Mouse (Mus musculus) neural tube, embryonic 14.5 days (tissue): ENCODE data around the gene 9930021J03Rik. TPM values are rescaled to one million over a fixed set of nuclear protein-coding genes. Genes with fewer than 3 reads are reported as not detected.

Experiments used
- ATAC-seq: fragments of 200-750 bp; cut with Nextera tagmentation; 2 replicates; pipeline ENCODE4 v1.8.0; 2017; ENCODE audit warnings: low read depth, mild to moderate bottlenecking, moderate TSS enrichment, moderate library complexity
- H3K27ac ChIP-seq: fragments of 300-500 bp; sonication (generic); 2 replicates; pipeline ENCODE4 v1.5.1; 2014; ENCODE audit warnings: low read depth, mild to moderate bottlenecking, control low read depth, low read length, moderate library complexity, mixed read lengths
- H3K27me3 ChIP-seq: fragments of 300-500 bp; sonication (generic); 2 replicates; pipeline ENCODE4 v1.6.1; 2014; ENCODE audit warnings: low read length; ENCODE audit not compliant: control insufficient read depth, insufficient read depth
- H3K36me3 ChIP-seq: fragments of 300-500 bp; sonication (generic); 2 replicates; pipeline ENCODE4 v1.6.1; 2014; ENCODE audit warnings: low read length, mixed read lengths; ENCODE audit not compliant: control insufficient read depth, insufficient read depth
- H3K4me1 ChIP-seq: fragments of 300-500 bp; sonication (generic); 2 replicates; pipeline ENCODE4 v1.6.1; 2014; ENCODE audit warnings: low read length; ENCODE audit not compliant: control insufficient read depth, insufficient read depth
- H3K4me2 ChIP-seq: fragments of 300-500 bp; sonication (generic); 2 replicates; pipeline ENCODE4 v1.6.1; 2014; ENCODE audit warnings: mild to moderate bottlenecking, low read depth, low read length, control low read depth
- H3K4me3 ChIP-seq: fragments of 300-500 bp; sonication (generic); 2 replicates; pipeline ENCODE4 v1.5.1; 2014; ENCODE audit warnings: low read depth, low read length, control low read depth, mixed read lengths
- H3K9ac ChIP-seq: fragments of 300-500 bp; sonication (generic); replicated peaks from 2 replicates; pipeline ENCODE4 v1.6.1; 2014; ENCODE audit warnings: low read depth, mild to moderate bottlenecking, control low read depth, low read length, mixed read lengths
- H3K9me3 ChIP-seq: fragments of 300-500 bp; sonication (generic); 2 replicates; pipeline ENCODE4 v1.6.1; 2016; ENCODE audit warnings: low read length; ENCODE audit not compliant: control insufficient read depth
- WGBS: fragments of 180-500 bp; shearing (Covaris S2); extraction: QIAGEN DNeasy Blood & Tissue Kit; methylation state at CpG from one replicate; pipeline ENCODE4 v1.1.7; 2014; 5-methylcytosine and 5-hydroxymethylcytosine counted together
- polyA plus RNA-seq: library from polyadenylated mRNA; unstranded; fragments of >200 nt; fragmentation: Nextera tagmentation; extraction: Ambion mirVana; gene quantifications from 2 replicates; pipeline ENCODE4 v1.2.1, GENCODE M21; 2014

Gene 9930021J03Rik
- polyA plus RNA-seq, 1 experiment from 2014 or later = 10.9 TPM

DNA sequence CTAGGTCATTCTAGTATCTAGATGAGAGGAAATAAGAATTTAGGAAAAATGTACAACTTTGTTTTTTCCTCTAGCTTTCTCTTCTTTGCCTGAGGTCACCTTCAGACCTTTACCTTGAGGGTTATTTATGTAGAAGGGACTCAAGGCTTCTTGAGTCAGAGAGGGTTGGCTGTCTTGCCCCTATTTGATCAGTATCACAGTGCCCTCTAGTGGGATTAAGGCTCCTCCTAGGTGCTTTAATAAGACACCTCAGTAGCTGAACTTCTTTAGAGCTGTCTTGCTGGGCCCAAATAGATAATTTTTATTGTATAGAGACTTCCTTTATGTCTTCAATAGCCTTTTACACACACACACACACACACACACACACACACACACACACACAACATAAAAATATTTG is 15.2 kb upstream of the 9930021J03Rik start:
- H3K4me1 ChIP-seq = no peaks in the 10 kb centered on the region
- no peaks in the 10 kb centered on the region for H3K27me3 ChIP-seq
- H3K27ac ChIP-seq = no peak overlapping the region
- H3K36me3 ChIP-seq = no peaks in the 10 kb centered on the region
- ATAC-seq = peak; percentile 38; the same call in 1 of the 2 replicates
- no peak overlapping the region for H3K4me3 ChIP-seq
- H3K9ac ChIP-seq = no peak overlapping the region
- no peak overlapping the region for H3K4me2 ChIP-seq
- no peaks in the 10 kb centered on the region for H3K9me3 ChIP-seq

DNA sequence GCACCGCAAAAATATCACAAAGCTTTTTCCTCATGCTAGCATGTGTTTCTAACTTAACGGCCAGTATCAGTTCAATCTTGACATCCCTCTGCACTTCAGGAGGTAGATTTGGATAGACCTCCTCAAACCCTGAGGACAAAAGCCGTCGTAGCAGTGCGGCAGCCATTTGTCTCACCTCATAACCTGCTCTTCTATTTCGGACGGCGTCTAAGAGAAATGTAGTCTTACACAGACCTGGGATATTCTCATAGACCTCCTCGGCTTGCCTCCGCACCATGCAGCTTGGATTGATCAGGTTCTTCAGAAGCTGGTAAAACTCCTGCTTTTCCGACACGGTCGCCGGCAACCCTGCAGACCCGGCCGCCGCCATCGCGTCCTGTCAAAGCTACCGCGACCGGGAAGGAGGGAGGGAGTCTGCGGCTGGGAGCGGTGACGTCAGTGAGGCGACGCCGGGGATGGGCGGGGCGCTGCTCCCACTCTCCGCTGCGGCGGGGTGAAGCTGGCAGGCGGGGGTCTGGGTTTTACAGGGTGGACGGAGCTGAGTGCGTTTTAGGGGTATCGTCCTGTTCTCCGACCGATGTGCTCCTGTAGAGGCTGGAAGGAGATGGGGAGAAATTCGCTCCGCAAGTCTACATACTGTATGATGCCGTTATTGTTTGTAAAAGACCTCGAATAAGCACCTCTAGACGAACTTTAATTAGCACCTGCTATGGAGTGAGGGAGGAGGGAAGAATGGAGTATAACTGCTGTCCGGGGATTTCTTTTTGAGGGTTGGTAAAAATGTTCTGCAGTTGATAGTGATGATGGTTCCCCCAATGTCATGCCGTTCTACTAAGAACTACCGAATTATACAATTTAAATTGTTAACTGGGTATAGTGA is 7.0 kb upstream of the 9930021J03Rik start, which contains the start of gene Ranbp6:
Gene Ranbp6, minus strand, starts transcription at position 394 of the 880 bp plus-strand sequence.
- WGBS = 1% methylated on average over 47 of the region's 47 CpGs

DNA sequence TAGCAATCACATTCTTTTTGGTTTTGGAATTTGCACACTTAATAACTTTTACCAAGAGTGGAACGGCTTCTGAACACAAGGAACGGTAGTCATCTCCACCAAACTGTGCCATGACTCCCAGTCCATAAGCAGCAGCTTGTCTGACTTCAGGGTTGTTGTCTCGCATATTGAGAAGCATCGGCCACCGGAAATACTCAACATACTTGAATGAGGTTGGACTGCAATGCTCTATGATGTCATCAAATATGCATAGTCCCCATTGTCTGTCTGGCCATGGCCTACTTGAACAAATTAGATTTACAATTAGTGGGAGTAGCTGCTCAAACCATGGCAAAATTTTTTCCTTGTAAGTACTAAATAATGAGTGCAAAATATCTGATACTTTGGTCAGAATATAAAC is 4.2 kb upstream of the 9930021J03Rik start:
- Histone ChIP-seq H3K9me3 (no peaks in the 10 kb centered on the region), H3K27ac (no peak overlapping the region), H3K9ac (no peak overlapping the region), H3K27me3 (no peaks in the 10 kb centered on the region), H3K4me2 (no peak overlapping the region), H3K36me3 (peaks cover 17% of the 10 kb centered on the region), H3K4me3 (no peak overlapping the region), H3K4me1 (peaks cover 24% of the 10 kb centered on the region)
- ATAC-seq = no peak
- 92% methylated on average over 5 of the region's 5 CpGs for WGBS

More for the DNA sequence above, 7.0 kb upstream of the 9930021J03Rik start, which contains the start of gene Ranbp6:
- Histone ChIP-seq H3K4me3 (peak within 1 kb of the TSS; percentile 77), H3K36me3 (peaks cover 17% of the 10 kb centered on the region), H3K27me3 (no peaks in the 10 kb centered on the region), H3K4me2 (peak within 1 kb of the TSS; percentile 57), H3K4me1 (peaks cover 24% of the 10 kb centered on the region), H3K9me3 (no peaks in the 10 kb centered on the region), H3K27ac (peak within 1 kb of the TSS; percentile 83), H3K9ac (peak within 1 kb of the TSS; percentile 66)
- ATAC-seq = peak; percentile 98

DNA sequence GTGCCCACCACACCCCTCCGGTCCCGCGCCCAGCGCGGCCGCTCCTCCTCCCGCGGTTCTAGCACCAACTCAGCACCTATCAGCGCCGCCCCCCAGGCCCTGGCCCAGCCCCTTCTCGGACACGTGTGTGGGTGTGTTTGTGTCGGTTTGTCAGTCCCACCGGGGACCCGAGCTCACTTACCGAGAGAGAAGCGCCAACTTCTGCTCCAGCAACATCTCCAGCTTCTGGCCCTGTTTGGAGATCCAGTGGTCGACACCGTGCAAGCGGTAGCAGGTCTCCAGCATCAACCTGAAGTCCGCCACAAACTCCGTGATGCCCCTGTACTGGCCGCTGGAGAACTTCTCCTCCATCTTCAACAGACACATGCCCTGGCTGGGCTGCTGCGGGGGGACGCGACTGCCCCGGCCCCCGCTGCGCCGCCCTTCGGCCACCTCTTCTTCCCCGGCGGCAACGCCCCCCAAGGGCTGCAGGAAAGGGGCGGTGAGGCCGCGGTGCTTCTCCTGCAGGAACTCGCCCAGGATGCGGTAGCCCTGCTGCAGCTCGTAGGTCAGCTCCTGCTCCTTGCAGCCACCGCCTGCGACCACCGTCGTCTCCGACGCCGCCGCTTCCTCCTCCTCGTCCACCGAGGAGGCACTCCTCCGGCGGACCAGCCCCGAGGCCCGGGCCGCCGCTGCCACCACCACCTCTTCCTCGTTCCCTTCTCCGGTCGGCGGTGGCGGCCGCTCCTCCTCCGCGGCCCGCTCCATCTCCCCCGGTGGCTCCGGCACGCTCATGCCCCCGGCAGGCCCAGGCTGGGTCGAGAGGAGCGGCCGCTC is 480 bp downstream of the 9930021J03Rik start:
- H3K36me3 ChIP-seq = peaks cover 15% of the 10 kb centered on the region
- peaks cover 22% of the 10 kb centered on the region for H3K4me1 ChIP-seq
- under 1% methylated on average over 56 of the region's 72 CpGs for WGBS
- no peaks in the 10 kb centered on the region for H3K27me3 ChIP-seq
- peak; percentile 32 for ATAC-seq
- peak overlapping the region; percentile 94 for H3K4me2 ChIP-seq
- H3K27ac ChIP-seq = peak overlapping the region; percentile 98
- H3K9ac ChIP-seq = peak overlapping the region; percentile 88
- H3K9me3 ChIP-seq = no peaks in the 10 kb centered on the region
- H3K4me3 ChIP-seq = peak overlapping the region; percentile 89

DNA sequence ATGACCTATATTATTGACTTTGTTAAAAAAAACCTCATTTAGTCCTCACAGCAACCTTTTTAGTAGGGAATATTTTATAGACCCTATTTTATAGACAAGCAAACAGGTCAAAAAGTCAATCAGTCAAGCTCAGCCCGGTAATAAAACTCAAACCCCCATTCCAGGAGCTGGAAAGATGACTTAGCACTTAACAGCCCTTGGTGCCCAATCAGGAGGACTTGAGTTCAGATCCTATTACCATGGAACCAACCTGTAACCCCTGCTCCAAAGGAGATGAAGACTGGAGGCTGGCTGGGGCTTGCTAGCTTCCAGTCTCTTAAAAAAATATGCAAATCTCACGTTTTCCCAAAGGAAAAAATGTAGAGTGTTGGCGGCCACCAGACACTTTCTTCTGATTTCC is 1.8 kb downstream of the 9930021J03Rik start:
- Histone ChIP-seq H3K4me3 (peak overlapping the region; percentile 7; the same call in 1 of the 2 replicates), H3K9ac (no peak overlapping the region), H3K4me1 (peaks cover 13% of the 10 kb centered on the region), H3K27me3 (no peaks in the 10 kb centered on the region), H3K36me3 (peaks cover 3% of the 10 kb centered on the region; the same call in 1 of the 2 replicates), H3K4me2 (peak overlapping the region; percentile 94), H3K9me3 (no peaks in the 10 kb centered on the region), H3K27ac (no peak overlapping the region)
- WGBS = 45% methylated on average over 3 of the region's 3 CpGs
- no peak for ATAC-seq

DNA sequence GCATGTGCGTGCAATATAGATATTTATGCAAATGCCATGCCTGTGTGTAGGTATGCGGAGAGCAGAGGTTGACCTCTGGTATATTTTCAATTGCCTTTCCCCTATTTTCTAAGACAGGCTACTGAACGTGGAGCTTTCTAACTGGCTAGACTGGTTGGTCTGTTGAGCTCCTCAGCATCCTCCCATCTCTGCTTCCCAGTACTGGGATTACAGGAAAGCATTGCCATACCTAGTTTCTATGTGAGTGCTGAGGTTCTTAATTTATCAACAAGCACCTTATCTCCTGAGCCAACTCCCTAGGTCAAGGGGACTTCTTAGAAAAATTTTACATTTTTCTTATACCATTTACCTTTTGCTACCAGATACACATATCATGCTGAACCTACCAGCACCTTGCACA is 8.4 kb downstream of the 9930021J03Rik start:
- H3K9me3 ChIP-seq = no peaks in the 10 kb centered on the region

DNA sequence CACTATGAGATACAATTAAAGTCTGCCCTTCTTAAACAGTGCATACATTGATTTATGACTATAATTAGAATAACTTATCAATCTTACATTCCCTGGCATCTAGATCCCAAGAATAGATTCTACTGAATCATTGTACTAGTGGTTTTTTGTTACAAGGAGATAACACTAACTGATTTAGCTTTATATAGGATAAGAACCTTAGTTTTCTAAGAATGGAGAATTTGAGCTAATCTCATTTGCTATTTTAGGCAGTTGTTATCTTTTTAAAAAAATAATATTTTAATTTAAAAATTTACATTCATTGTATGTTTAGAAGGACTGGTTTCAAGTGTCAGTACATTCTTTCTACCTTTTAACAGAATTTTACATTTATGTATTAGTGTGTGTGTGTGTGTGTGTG is 17.8 kb downstream of the 9930021J03Rik start:
- Histone ChIP-seq H3K9ac (no peak overlapping the region), H3K27me3 (no peaks in the 10 kb centered on the region), H3K36me3 (no peaks in the 10 kb centered on the region), H3K4me1 (no peaks in the 10 kb centered on the region), H3K27ac (no peak overlapping the region), H3K4me3 (no peak overlapping the region), H3K9me3 (no peaks in the 10 kb centered on the region), H3K4me2 (no peak overlapping the region)
- ATAC-seq = no peak

More for the DNA sequence above, 8.4 kb downstream of the 9930021J03Rik start:
- no peak overlapping the region for H3K27ac ChIP-seq
- H3K4me3 ChIP-seq = no peak overlapping the region
- no peak overlapping the region for H3K4me2 ChIP-seq
- H3K4me1 ChIP-seq = peaks cover 4% of the 10 kb centered on the region; the same call in 1 of the 2 replicates
- 83% methylated on average over 3 of the region's 3 CpGs for WGBS
- no peak for ATAC-seq
- no peak overlapping the region for H3K9ac ChIP-seq
- H3K27me3 ChIP-seq = no peaks in the 10 kb centered on the region
- H3K36me3 ChIP-seq = no peaks in the 10 kb centered on the region

DNA sequence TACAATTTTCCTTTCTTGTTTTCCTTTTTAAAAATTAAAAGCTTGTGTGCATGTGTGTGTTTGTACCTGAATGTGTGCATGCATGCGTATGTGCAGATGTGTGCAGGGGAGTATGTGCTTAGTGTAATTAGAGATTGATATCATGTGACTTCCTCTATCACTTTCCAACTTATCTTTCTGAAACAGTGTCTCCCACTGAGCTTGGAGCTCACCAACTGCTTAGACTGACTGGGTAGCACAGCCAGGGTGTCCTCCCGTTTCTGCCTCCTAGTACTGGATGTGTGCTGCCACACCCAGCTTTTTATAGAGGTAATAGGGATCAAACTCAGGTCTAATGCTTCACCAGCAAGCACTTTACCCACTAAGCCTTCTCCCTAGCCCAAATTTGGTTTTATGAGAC is 22.9 kb downstream of the 9930021J03Rik start:
- H3K27me3 ChIP-seq = no peaks in the 10 kb centered on the region
- no peak overlapping the region for H3K4me2 ChIP-seq
- H3K4me1 ChIP-seq = no peaks in the 10 kb centered on the region
- no peak overlapping the region for H3K27ac ChIP-seq
- 83% methylated on average over 2 of the region's 2 CpGs for WGBS
- H3K9me3 ChIP-seq = no peaks in the 10 kb centered on the region
- H3K4me3 ChIP-seq = no peak overlapping the region
- H3K36me3 ChIP-seq = no peaks in the 10 kb centered on the region
- no peak for ATAC-seq
- H3K9ac ChIP-seq = no peak overlapping the region

DNA sequence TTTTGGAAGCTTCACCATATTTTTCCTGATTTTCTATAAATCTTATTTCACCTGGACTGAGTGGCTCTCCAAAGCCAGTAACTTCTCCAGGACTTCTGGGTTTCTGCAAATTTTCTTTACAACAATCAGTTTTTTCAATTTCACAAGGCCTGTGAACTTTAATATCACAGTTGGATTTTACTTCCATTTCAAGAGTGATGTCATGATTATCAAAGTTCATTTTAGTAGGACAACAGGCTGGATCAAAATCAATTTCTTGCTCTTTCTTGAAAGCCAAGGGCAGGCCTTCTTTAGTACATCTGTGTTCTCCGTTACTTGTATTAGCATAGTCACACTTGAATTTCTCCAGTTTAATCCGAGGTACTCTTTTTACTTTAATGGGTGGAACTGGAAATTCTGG is 51.9 kb downstream of the 9930021J03Rik start:
- no peak for ATAC-seq
- H3K9ac ChIP-seq = no peak overlapping the region
- no peaks in the 10 kb centered on the region for H3K27me3 ChIP-seq
- H3K4me2 ChIP-seq = no peak overlapping the region
- WGBS = 85% methylated on average over 2 of the region's 2 CpGs
- H3K27ac ChIP-seq = no peak overlapping the region
- H3K4me3 ChIP-seq = no peak overlapping the region
- H3K4me1 ChIP-seq = no peaks in the 10 kb centered on the region
- H3K36me3 ChIP-seq = no peaks in the 10 kb centered on the region
- H3K9me3 ChIP-seq = no peaks in the 10 kb centered on the region
